Mouse (Mus musculus) forebrain, postnatal 0 days (tissue): ENCODE data around the gene Prss42. TPM values are rescaled to one million over a fixed set of nuclear protein-coding genes. Genes with fewer than 3 reads are reported as not detected.
"Not testable (repeated sequence)": the region's sequence is repeated elsewhere in the genome, so short reads cannot be mapped to it uniquely, and the experiment has no call there.

Experiments
- ATAC-seq: fragments of 200-750 bp; cut with Nextera tagmentation; 2 replicates; pipeline ENCODE4 v1.8.0; 2017; ENCODE audit warnings: mild to moderate bottlenecking, moderate library complexity
- DNase-seq: peaks from one replicate; pipeline ENCODE4 v3.0.0-alpha.2; 2015
- H3K27ac ChIP-seq: fragments of 300-500 bp; sonication (generic); 2 replicates; pipeline ENCODE4 v1.5.1; 2014; ENCODE audit warnings: low read depth, mild to moderate bottlenecking, antibody characterized with exemption, low read length, moderate library complexity, mixed read lengths
- H3K27me3 ChIP-seq: fragments of 300-500 bp; sonication (generic); 2 replicates; pipeline ENCODE4 v1.6.1; 2014; ENCODE audit warnings: mild to moderate bottlenecking, low read length, mixed read lengths; ENCODE audit not compliant: insufficient read depth
- H3K36me3 ChIP-seq: fragments of 300-500 bp; sonication (generic); 2 replicates; pipeline ENCODE4 v1.6.1; 2014; ENCODE audit warnings: mild to moderate bottlenecking, moderate library complexity; ENCODE audit not compliant: insufficient read depth
- H3K4me1 ChIP-seq: fragments of 300-500 bp; sonication (generic); 2 replicates; pipeline ENCODE4 v1.6.1; 2014; ENCODE audit warnings: antibody characterized with exemption; ENCODE audit not compliant: insufficient read depth
- H3K4me2 ChIP-seq: fragments of 300-500 bp; sonication (generic); 2 replicates; pipeline ENCODE4 v1.6.1; 2014; ENCODE audit warnings: low read depth, mild to moderate bottlenecking, moderate library complexity
- H3K4me3 ChIP-seq: fragments of 300-500 bp; sonication (generic); 2 replicates; pipeline ENCODE4 v1.5.1; 2014; ENCODE audit warnings: low read depth, low read length, mixed read lengths
- H3K9ac ChIP-seq: fragments of 300-500 bp; sonication (generic); 2 replicates; pipeline ENCODE4 v1.6.1; 2014; ENCODE audit warnings: mild to moderate bottlenecking
- H3K9me3 ChIP-seq: fragments of 300-500 bp; sonication (generic); 2 replicates; pipeline ENCODE4 v1.6.1; 2016; ENCODE audit warnings: low read length
- CTCF ChIP-seq: sonication (generic); IDR thresholded peaks from 2 replicates; pipeline ENCODE4 v1.5.1; 2016; ENCODE audit warnings: antibody characterized with exemption, control low read depth, low read depth
- WGBS: fragments of 180-500 bp; shearing (Covaris S2); extraction: QIAGEN DNeasy Blood & Tissue Kit; methylation state at CpG from one replicate; pipeline ENCODE4 v1.1.7; 2014; 5-methylcytosine and 5-hydroxymethylcytosine counted together
- polyA plus RNA-seq: library from polyadenylated mRNA; unstranded; fragments of >200 nt; fragmentation: Nextera tagmentation; extraction: Ambion mirVana; gene quantifications from 2 replicates; pipeline ENCODE4 v1.2.1, GENCODE M21; 2015
- total RNA-seq: library from RNA; depleted of rRNA; stranded (reverse); fragments of >200 nt; gene quantifications from 2 replicates; pipeline ENCODE4 v1.2.3, GENCODE M21; 2014

Gene Prss42
- total and polyA plus RNA-seq, 2 experiments from 2014 or later = not detected

- no peak overlapping the region for H3K4me2 ChIP-seq
- TF ChIP-seq CTCF = no peak
- H3K27ac ChIP-seq = no peak overlapping the region
- no peaks in the 10 kb centered on the region for H3K36me3 ChIP-seq
- ATAC-seq (no peak), DNase-seq (no peak)
- H3K9ac ChIP-seq = no peak overlapping the region
- no peaks in the 10 kb centered on the region for H3K4me1 ChIP-seq
- no peaks in the 10 kb centered on the region for H3K27me3 ChIP-seq
- no peaks in the 10 kb centered on the region for H3K9me3 ChIP-seq
- 91% methylated on average over 3 of the region's 3 CpGs for WGBS
- no peak overlapping the region for H3K4me3 ChIP-seq
These were observed 9.8 kb upstream of the Prss42 start for GRCm38 (mm10) chr9:110788169-110788568.

DNA sequence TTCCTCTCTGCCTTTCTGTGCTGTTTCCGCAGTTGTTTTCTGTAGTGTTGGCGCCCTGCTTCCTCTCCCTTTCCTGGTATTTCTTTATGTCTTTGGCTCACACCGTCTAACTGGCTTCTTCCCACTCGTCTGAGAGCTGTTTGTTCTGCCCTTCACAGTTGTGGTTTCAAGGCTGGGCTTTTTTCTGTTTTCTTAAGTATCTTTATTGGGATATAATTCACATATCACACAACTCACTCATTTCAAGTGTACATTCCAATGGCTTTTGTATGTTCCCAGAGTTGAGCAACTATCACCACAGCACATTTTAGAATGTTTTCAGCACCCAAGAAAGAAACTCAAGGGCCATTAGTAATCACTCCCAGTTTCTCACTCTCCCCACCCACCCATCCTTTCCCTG is 7.5 kb upstream of the Prss42 start:
- WGBS = 67% methylated on average over 4 of the region's 4 CpGs
- H3K9ac ChIP-seq = no peak overlapping the region
- DNase-seq = no peak
- H3K4me3 ChIP-seq = no peak overlapping the region
- no peak overlapping the region for H3K4me2 ChIP-seq
- H3K9me3 ChIP-seq = no peaks in the 10 kb centered on the region
- H3K27me3 ChIP-seq = no peaks in the 10 kb centered on the region
- no peaks in the 10 kb centered on the region for H3K4me1 ChIP-seq
- ATAC-seq = no peak
- H3K36me3 ChIP-seq = no peaks in the 10 kb centered on the region
- no peak for TF ChIP-seq CTCF
- H3K27ac ChIP-seq = no peak overlapping the region

DNA sequence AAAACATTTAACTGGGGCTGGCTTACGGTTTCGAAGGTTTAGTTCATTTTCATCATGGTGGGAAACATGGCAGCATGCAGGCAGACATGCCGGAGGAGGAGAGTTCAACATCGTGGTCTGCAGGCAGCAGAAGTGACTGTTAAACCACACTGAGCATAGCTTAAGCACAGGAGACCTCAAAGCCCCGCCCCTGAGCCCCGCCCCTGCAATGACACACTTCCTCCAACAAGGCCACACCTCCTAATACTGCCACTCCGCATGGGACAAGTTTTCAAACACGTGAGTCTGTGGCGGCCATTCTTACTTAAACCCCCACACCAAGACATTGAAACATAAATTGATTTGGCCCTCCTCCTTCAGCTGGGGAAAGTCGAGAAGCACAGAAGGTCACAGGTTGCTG is 953 bp upstream of the Prss42 start:
- no peak for TF ChIP-seq CTCF
- 90% methylated on average over 10 of the region's 10 CpGs for WGBS
- no peaks in the 10 kb centered on the region for H3K27me3 ChIP-seq
- no peak overlapping the region for H3K4me3 ChIP-seq
- H3K36me3 ChIP-seq = no peaks in the 10 kb centered on the region
- ATAC-seq (no peak), DNase-seq (no peak)
- H3K9me3 ChIP-seq = no peaks in the 10 kb centered on the region
- H3K4me2 ChIP-seq = no peak overlapping the region
- no peaks in the 10 kb centered on the region for H3K4me1 ChIP-seq
- no peak overlapping the region for H3K9ac ChIP-seq
- no peak overlapping the region for H3K27ac ChIP-seq

DNA sequence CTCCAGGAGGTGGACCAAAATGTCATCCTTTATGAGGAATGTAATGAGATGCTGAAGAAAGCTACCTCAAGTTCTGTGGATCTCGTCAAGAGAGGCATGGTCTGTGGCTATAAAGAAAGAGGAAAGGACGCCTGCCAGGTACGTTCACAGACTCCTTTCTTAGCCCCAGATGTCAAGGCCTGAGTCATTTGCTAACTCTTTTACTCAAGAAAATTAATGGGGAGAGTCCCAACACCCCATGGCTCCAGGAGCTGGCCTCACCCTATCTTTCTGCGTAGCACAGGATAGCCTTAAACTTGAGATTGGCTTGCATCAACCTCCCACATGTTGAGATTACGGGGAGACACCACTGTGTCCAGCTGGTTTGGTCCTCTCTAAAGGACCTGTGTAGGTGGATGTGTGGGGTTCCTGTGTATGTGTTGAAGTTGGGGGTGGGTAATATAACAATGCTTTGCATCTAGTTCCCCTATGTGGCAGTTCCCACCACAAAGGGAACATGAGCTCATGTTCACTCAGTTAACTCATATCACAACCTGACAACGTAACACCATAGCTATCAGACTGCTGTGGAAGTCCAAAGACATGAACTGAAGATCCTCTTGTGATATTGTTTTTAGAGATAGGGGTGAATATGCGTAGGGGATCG is 3.0 kb downstream of the Prss42 start:
- H3K4me1 ChIP-seq = no peaks in the 10 kb centered on the region
- H3K36me3 ChIP-seq = no peaks in the 10 kb centered on the region
- TF ChIP-seq CTCF = no peak
- no peak overlapping the region for H3K9ac ChIP-seq
- no peak overlapping the region for H3K4me2 ChIP-seq
- H3K9me3 ChIP-seq = no peaks in the 10 kb centered on the region
- DNase-seq (no peak), ATAC-seq (no peak)
- no peaks in the 10 kb centered on the region for H3K27me3 ChIP-seq
- H3K27ac ChIP-seq = no peak overlapping the region
- WGBS = 91% methylated on average over 8 of the region's 8 CpGs
- no peak overlapping the region for H3K4me3 ChIP-seq

- no peak for TF ChIP-seq CTCF
- H3K4me2 ChIP-seq = no peak overlapping the region
- WGBS = 73% methylated on average over 4 of the region's 4 CpGs
- H3K4me3 ChIP-seq = no peak overlapping the region
- H3K9ac ChIP-seq = no peak overlapping the region
- no peak overlapping the region for H3K27ac ChIP-seq
- no peaks in the 10 kb centered on the region for H3K36me3 ChIP-seq
- H3K27me3 ChIP-seq = no peaks in the 10 kb centered on the region
- H3K4me1 ChIP-seq = no peaks in the 10 kb centered on the region
- no peak for DNase-seq
- no peak for ATAC-seq
- no peaks in the 10 kb centered on the region for H3K9me3 ChIP-seq
These were observed 5.3 kb downstream of the Prss42 start for GRCm38 (mm10) chr9:110803294-110803693.

GRCm38 (mm10) chr9:110810051-110810450 is 12.1 kb downstream of the Prss42 start:
- Histone ChIP-seq H3K4me3 (no peak overlapping the region), H3K4me1 (no peaks in the 10 kb centered on the region), H3K27ac (no peak overlapping the region), H3K9me3 (no peaks in the 10 kb centered on the region), H3K36me3 (no peaks in the 10 kb centered on the region), H3K9ac (no peak overlapping the region), H3K27me3 (no peaks in the 10 kb centered on the region), H3K4me2 (no peak overlapping the region)
- TF ChIP-seq CTCF = no peak
- WGBS = 71% methylated on average over 4 of the region's 4 CpGs
- peak; percentile 5 for DNase-seq
- no peak for ATAC-seq

- no peak within 1 kb of the TSS for H3K4me3 ChIP-seq
- H3K27me3 ChIP-seq = no peaks in the 10 kb centered on the region
- no peak within 1 kb of the TSS for H3K4me2 ChIP-seq
- DNase-seq (no peak), ATAC-seq (no peak)
- no peaks in the 10 kb centered on the region for H3K4me1 ChIP-seq
- 69% methylated on average over 18 of the region's 18 CpGs for WGBS
- no peaks in the 10 kb centered on the region for H3K36me3 ChIP-seq
- no peaks in the 10 kb centered on the region for H3K9me3 ChIP-seq
- H3K9ac ChIP-seq = no peak within 1 kb of the TSS
- H3K27ac ChIP-seq = no peak within 1 kb of the TSS
- no peak for TF ChIP-seq CTCF
These were observed 15.8 kb downstream of the Prss42 start, which contains the start of gene Prss44 for GRCm38 (mm10) chr9:110813789-110814188. TSS of gene Prss44 (plus strand) at chr9:110813994.

DNA sequence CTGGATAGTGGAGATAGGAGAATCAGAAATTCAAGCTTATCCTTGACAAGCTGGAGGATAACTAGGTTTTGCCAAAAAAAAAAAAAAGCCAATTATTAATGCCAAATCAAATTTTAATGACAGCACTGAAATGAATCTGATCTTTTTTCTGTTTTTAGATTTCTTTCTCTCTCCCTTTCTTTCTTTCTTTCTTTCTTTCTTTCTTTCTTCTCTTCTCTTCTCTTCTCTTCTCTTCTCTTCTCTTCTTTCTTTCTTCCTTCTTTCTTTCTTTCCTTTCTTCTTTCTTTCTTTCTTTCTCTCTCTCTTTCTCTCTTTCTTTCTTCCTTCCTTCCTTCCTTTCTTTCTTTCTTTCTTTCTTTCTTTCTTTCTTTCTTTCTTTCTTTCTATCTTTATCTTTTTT is 22.6 kb downstream of the Prss42 start:
- H3K4me3 ChIP-seq, DNase-seq, H3K9ac ChIP-seq, H3K4me1 ChIP-seq, H3K27ac ChIP-seq, H3K36me3 ChIP-seq, H3K27me3 ChIP-seq, ATAC-seq, H3K9me3 ChIP-seq, H3K4me2 ChIP-seq: not testable (repeated sequence)
